Mouse (Mus musculus) gastrocnemius, adult 18-20 months (tissue): Measurements from ENCODE around the gene Nxf2. TPM values are rescaled to one million over a fixed set of nuclear protein-coding genes. Genes with fewer than 3 reads are reported as not detected.

Experiments used
- total RNA-seq, 2 experiments: library from RNA; stranded (reverse); gene quantifications; 2 replicates each; pipeline ENCODE4 v1.2.3; 2021

Gene Nxf2
- total RNA-seq, 2 experiments from 2014 or later = not detected

Other genes with a start within 250 kb of the Nxf2 start
- gene Armcx1, start 246.8 kb downstream of the Nxf2 start, total RNA-seq = 1 to 10 TPM; 1.4 to 1.5 TPM
- 1 to 10 TPM in 1 of 2 experiments, under 1 TPM in 1; 0.94 to 1.8 TPM for gene Armcx6, start 213.3 kb downstream of the Nxf2 start, total RNA-seq
- 10 to 100 TPM; 17.0 to 23.3 TPM for gene Armcx3, start 208.2 kb downstream of the Nxf2 start, total RNA-seq
- 1 to 10 TPM; 1.5 to 2.7 TPM for gene Armcx2, start 155.5 kb downstream of the Nxf2 start, total RNA-seq
- 1 to 10 TPM in 1 of 2 experiments, under 1 TPM in 1; 0.95 to 1.2 TPM for gene Zmat1, start 44.5 kb upstream of the Nxf2 start, total RNA-seq
- not detected for gene Gm15023, start 212.9 kb upstream of the Nxf2 start, total RNA-seq
- gene Tceal6, start 245.9 kb upstream of the Nxf2 start, total RNA-seq = not detected